ENCODE assay signal across 7 mouse cellular contexts in genomic region chr14:25377900-25378716, GRCm38 (mm10).
DNase-seq lines count a peak whose midpoint lies in the region; ATAC-seq and TF ChIP-seq lines count a peak whose summit lies in the region.

No protein-coding gene starts in this region.

- no peaks in the 10 kb centered on the region for H3K9me3 ChIP-seq in embryonic facial prominence, embryonic 13.5 days
- H3K9me3 ChIP-seq in heart, embryonic 10.5 days, result no peaks in the 10 kb centered on the region
- no peaks in the 10 kb centered on the region for H3K9me3 ChIP-seq in kidney, embryonic 14.5 days (ENCODE audit: control insufficient read depth, low read length)
- H3K9me3 ChIP-seq in limb, embryonic 14.5 days (ENCODE audit: control insufficient read depth, low read length), result no peaks in the 10 kb centered on the region
- H3K9me3 ChIP-seq in midbrain, embryonic 16.5 days (replicated peaks; ENCODE audit: control insufficient read depth, low read length, poor library complexity, severe bottlenecking), result no peaks in the 10 kb centered on the region

- WGBS in embryonic facial prominence, embryonic 13.5 days, result under 1% methylated on average over 43 of the region's 54 CpGs
- WGBS in heart, embryonic 10.5 days, result under 1% methylated on average over 54 of the region's 54 CpGs
- WGBS in kidney, embryonic 14.5 days, result under 1% methylated on average over 47 of the region's 54 CpGs
- WGBS in limb, embryonic 14.5 days, result under 1% methylated on average over 48 of the region's 54 CpGs
- under 1% methylated on average over 50 of the region's 54 CpGs for WGBS in midbrain, embryonic 16.5 days

- peak overlapping the region; percentile 90 for H3K9ac ChIP-seq in embryonic facial prominence, embryonic 13.5 days
- peak overlapping the region; percentile 78 for H3K9ac ChIP-seq in kidney, embryonic 14.5 days (ENCODE audit: low read depth, low read length)
- peak overlapping the region; percentile 80 for H3K9ac ChIP-seq in limb, embryonic 14.5 days (ENCODE audit: low read depth, low read length, severe bottlenecking)
- H3K9ac ChIP-seq in midbrain, embryonic 16.5 days (ENCODE audit: low read depth, low read length), result peak overlapping the region; percentile 78

- H3K27me3 ChIP-seq in embryonic facial prominence, embryonic 13.5 days, result no peaks in the 10 kb centered on the region
- H3K27me3 ChIP-seq in heart, embryonic 10.5 days (ENCODE audit: insufficient read depth, poor library complexity, severe bottlenecking), result no peaks in the 10 kb centered on the region
- H3K27me3 ChIP-seq in kidney, embryonic 14.5 days (ENCODE audit: control insufficient read depth, insufficient read depth, low read length), result no peaks in the 10 kb centered on the region
- no peaks in the 10 kb centered on the region for H3K27me3 ChIP-seq in limb, embryonic 14.5 days (ENCODE audit: control insufficient read depth, insufficient read depth, low read length)
- H3K27me3 ChIP-seq in midbrain, embryonic 16.5 days (ENCODE audit: control insufficient read depth, insufficient read depth, low read depth, low read length), result no peaks in the 10 kb centered on the region

- ATAC-seq in embryonic facial prominence, embryonic 13.5 days (ENCODE audit: insufficient number of reproducible peaks, insufficient read depth, low FRiP score, low TSS enrichment, low read depth), result peak; percentile 86
- ATAC-seq in kidney, embryonic 14.5 days (ENCODE audit: low FRiP score, low TSS enrichment), result peak; percentile 93
- peak; percentile 92 for ATAC-seq in limb, embryonic 14.5 days (ENCODE audit: low FRiP score, low read depth)
- ATAC-seq in midbrain, embryonic 16.5 days, result peak; percentile 89

- H3K4me2 ChIP-seq in embryonic facial prominence, embryonic 13.5 days, result peak overlapping the region; percentile 74
- H3K4me2 ChIP-seq in kidney, embryonic 14.5 days (replicated peaks; ENCODE audit: low read depth, low read length), result peak overlapping the region; percentile 62
- H3K4me2 ChIP-seq in limb, embryonic 14.5 days (replicated peaks; ENCODE audit: low read depth, low read length, severe bottlenecking), result peak overlapping the region; percentile 68
- peak overlapping the region; percentile 62 for H3K4me2 ChIP-seq in midbrain, embryonic 16.5 days (ENCODE audit: low read length)

- peak overlapping the region; percentile 48 for H3K4me3 ChIP-seq in embryonic facial prominence, embryonic 13.5 days
- peak overlapping the region; percentile 63 for H3K4me3 ChIP-seq in heart, embryonic 10.5 days
- H3K4me3 ChIP-seq in kidney, embryonic 14.5 days (ENCODE audit: low read length), result peak overlapping the region; percentile 44
- H3K4me3 ChIP-seq in limb, embryonic 14.5 days (replicated peaks; ENCODE audit: low read length), result peak overlapping the region; percentile 41
- H3K4me3 ChIP-seq in midbrain, embryonic 16.5 days (ENCODE audit: low read depth, low read length), result peak overlapping the region; percentile 42

- TF ChIP-seq POLR2A in limb, embryonic 14.5 days (IDR thresholded peaks at IDR 0.05; ENCODE audit: borderline replicate concordance, extremely low read depth, insufficient read depth, insufficient read length), result 0 out of 2 replicates have a peak, but pooled peaks have one; percentile 7

- peak overlapping the region; percentile 100 for H3K27ac ChIP-seq in embryonic facial prominence, embryonic 13.5 days
- peak overlapping the region; percentile 98 for H3K27ac ChIP-seq in heart, embryonic 10.5 days
- H3K27ac ChIP-seq in kidney, embryonic 14.5 days (ENCODE audit: low read depth, low read length), result peak overlapping the region; percentile 100
- peak overlapping the region; percentile 98 for H3K27ac ChIP-seq in limb, embryonic 14.5 days (replicated peaks; ENCODE audit: low read depth, low read length)
- H3K27ac ChIP-seq in midbrain, embryonic 16.5 days (ENCODE audit: low read length), result peak overlapping the region; percentile 99

- peak; percentile 90 for DNase-seq in adrenal gland, postnatal 14 days
- peak; percentile 95 for DNase-seq in heart, embryonic 10.5 days (ENCODE audit: low spot score)
- DNase-seq in limb, embryonic 14.5 days (ENCODE audit: low spot score), result peak; percentile 93
- peak; percentile 55 to 78 for DNase-seq in spleen, postnatal 10 days (ENCODE audit: low spot score in 2 of 2)

- H3K4me1 ChIP-seq in embryonic facial prominence, embryonic 13.5 days, result peaks cover 31% of the 10 kb centered on the region
- H3K4me1 ChIP-seq in heart, embryonic 10.5 days, result peaks cover 54% of the 10 kb centered on the region
- peaks cover 44% of the 10 kb centered on the region for H3K4me1 ChIP-seq in kidney, embryonic 14.5 days (ENCODE audit: control insufficient read depth, insufficient read depth, low read length)
- peaks cover 17% of the 10 kb centered on the region for H3K4me1 ChIP-seq in limb, embryonic 14.5 days (ENCODE audit: control insufficient read depth, insufficient read depth, low read length)
- H3K4me1 ChIP-seq in midbrain, embryonic 16.5 days (ENCODE audit: control insufficient read depth, insufficient read depth, low read length), result peaks cover 23% of the 10 kb centered on the region

- no peaks in the 10 kb centered on the region for H3K36me3 ChIP-seq in embryonic facial prominence, embryonic 13.5 days
- H3K36me3 ChIP-seq in heart, embryonic 10.5 days, result no peaks in the 10 kb centered on the region
- no peaks in the 10 kb centered on the region for H3K36me3 ChIP-seq in kidney, embryonic 14.5 days (ENCODE audit: control insufficient read depth, insufficient read depth, low read length)
- H3K36me3 ChIP-seq in limb, embryonic 14.5 days (ENCODE audit: control insufficient read depth, insufficient read depth, low read length), result no peaks in the 10 kb centered on the region
- no peaks in the 10 kb centered on the region for H3K36me3 ChIP-seq in midbrain, embryonic 16.5 days (ENCODE audit: control insufficient read depth, insufficient read depth, low read length)

Comparison
In these comparisons a context has a peak if more than half of its experiments do, and no peak if none do; other contexts are left out.
1. Peak in every context shown above with its lines: DNase-seq, ATAC-seq, H3K4me3 ChIP-seq and H3K27ac ChIP-seq.